Mouse (Mus musculus) heart, embryonic 14.5 days (tissue): Measurements from ENCODE around the gene Prkag1. TPM values are rescaled to one million over a fixed set of nuclear protein-coding genes. Genes with fewer than 3 reads are reported as not detected.

ENCODE experiments used
- ATAC-seq: fragments of 200-750 bp; cut with Nextera tagmentation; 2 replicates; pipeline ENCODE4 v1.8.0; 2017; ENCODE audit warnings: low read depth, moderate TSS enrichment; ENCODE audit not compliant: insufficient number of reproducible peaks, insufficient read depth, low FRiP score
- H3K27ac ChIP-seq, 2 experiments: fragments of 200-500 bp in 1 of 2; fragments of 300-500 bp in 1 of 2; sonication (generic) in 1 of 2; replicated peaks in 1 of 2; 2 replicates each; pipeline ENCODE4 v1.5.1; 2012 to 2014; ENCODE audit warnings: low read depth in 2 of 2, low read length in 2 of 2, control low read depth in 1 of 2, mild to moderate bottlenecking in 1 of 2, mixed read lengths in 1 of 2; ENCODE audit not compliant: control insufficient read depth in 1 of 2, insufficient read depth in 1 of 2
- H3K27me3 ChIP-seq: fragments of 300-500 bp; sonication (generic); 2 replicates; pipeline ENCODE4 v1.6.1; 2014; ENCODE audit warnings: mild to moderate bottlenecking, low read length, control low read depth; ENCODE audit not compliant: control insufficient read depth, insufficient read depth
- H3K36me3 ChIP-seq: fragments of 300-500 bp; sonication (generic); 2 replicates; pipeline ENCODE4 v1.6.1; 2014; ENCODE audit warnings: mild to moderate bottlenecking, control low read depth, low read length, mixed read lengths; ENCODE audit not compliant: control insufficient read depth, insufficient read depth
- H3K4me1 ChIP-seq, 2 experiments: fragments of 200-500 bp in 1 of 2; fragments of 300-500 bp in 1 of 2; sonication (generic) in 1 of 2; 2 replicates each; pipeline ENCODE4 v1.6.1; 2012 to 2014; ENCODE audit warnings: low read length in 2 of 2, control low read depth in 1 of 2, mixed read lengths in 1 of 2; ENCODE audit not compliant: control insufficient read depth in 2 of 2, insufficient read depth in 2 of 2
- H3K4me2 ChIP-seq: fragments of 300-500 bp; sonication (generic); 2 replicates; pipeline ENCODE4 v1.6.1; 2014; ENCODE audit warnings: mild to moderate bottlenecking, low read length
- H3K4me3 ChIP-seq, 2 experiments: fragments of 200-500 bp in 1 of 2; fragments of 300-500 bp in 1 of 2; sonication (generic) in 1 of 2; 2 replicates each; pipeline ENCODE4 v1.5.1; 2012 to 2014; ENCODE audit warnings: low read length in 2 of 2, mild to moderate bottlenecking in 2 of 2, control low read depth in 1 of 2, low read depth in 1 of 2, moderate library complexity in 1 of 2; ENCODE audit not compliant: control insufficient read depth in 1 of 2, insufficient read depth in 1 of 2
- H3K9ac ChIP-seq: fragments of 300-500 bp; sonication (generic); 2 replicates; pipeline ENCODE4 v1.6.1; 2014; ENCODE audit warnings: mild to moderate bottlenecking, low read length
- H3K9me3 ChIP-seq: fragments of 300-500 bp; sonication (generic); 2 replicates; pipeline ENCODE4 v1.6.1; 2016; ENCODE audit warnings: low read length, control low read depth; ENCODE audit not compliant: control insufficient read depth
- WGBS: fragments of 180-500 bp; shearing (Covaris S2); extraction: QIAGEN DNeasy Blood & Tissue Kit; methylation state at CpG from one replicate; pipeline ENCODE4 v1.1.7; 2014; 5-methylcytosine and 5-hydroxymethylcytosine counted together
- polyA plus RNA-seq: library from polyadenylated mRNA; unstranded; fragments of >200 nt; fragmentation: Nextera tagmentation; extraction: Ambion mirVana; gene quantifications from 2 replicates; pipeline ENCODE4 v1.2.1, GENCODE M21; 2014

Gene Prkag1
- polyA plus RNA-seq, 1 experiment from 2014 or later = 82.0 TPM

DNA sequence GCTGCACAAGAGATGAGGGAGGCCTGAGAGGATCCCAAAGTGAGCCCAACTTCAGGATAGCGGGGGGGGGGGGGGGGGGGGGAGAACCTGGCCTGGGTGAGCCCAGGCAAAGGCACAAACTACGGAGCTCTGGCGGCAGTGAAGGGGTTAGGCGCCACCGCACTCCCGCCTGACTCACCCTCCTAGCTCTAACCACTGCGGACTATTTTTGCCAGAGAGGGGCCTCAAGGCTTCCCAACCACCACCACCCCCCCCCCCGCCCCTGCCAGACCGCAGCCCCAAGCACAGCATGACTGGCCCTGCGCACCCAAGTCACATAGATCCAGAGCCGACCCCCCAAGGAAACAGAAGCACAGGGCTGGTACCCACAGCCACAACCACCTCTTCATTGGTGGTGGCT lies 52.5 kb downstream of the Prkag1 start:
- H3K36me3 ChIP-seq = no peaks in the 10 kb centered on the region
- 6% methylated on average over 10 of the region's 11 CpGs for WGBS
- peak overlapping the region; percentile 57; the same call in 1 of the 2 replicates for H3K4me2 ChIP-seq
- no peaks in the 10 kb centered on the region for H3K9me3 ChIP-seq
- ATAC-seq = no peak
- H3K27ac ChIP-seq = no peak overlapping the region
- H3K9ac ChIP-seq = no peak overlapping the region
- H3K4me3 ChIP-seq = peak overlapping the region in 1 of 2 experiments; percentile 31; a peak in 1 of 4 replicates
- peaks cover 87% of the 10 kb centered on the region for H3K27me3 ChIP-seq
- peaks cover 5 to 29% of the 10 kb centered on the region in 2 experiments; a peak in 3 of 4 replicates for H3K4me1 ChIP-seq

DNA sequence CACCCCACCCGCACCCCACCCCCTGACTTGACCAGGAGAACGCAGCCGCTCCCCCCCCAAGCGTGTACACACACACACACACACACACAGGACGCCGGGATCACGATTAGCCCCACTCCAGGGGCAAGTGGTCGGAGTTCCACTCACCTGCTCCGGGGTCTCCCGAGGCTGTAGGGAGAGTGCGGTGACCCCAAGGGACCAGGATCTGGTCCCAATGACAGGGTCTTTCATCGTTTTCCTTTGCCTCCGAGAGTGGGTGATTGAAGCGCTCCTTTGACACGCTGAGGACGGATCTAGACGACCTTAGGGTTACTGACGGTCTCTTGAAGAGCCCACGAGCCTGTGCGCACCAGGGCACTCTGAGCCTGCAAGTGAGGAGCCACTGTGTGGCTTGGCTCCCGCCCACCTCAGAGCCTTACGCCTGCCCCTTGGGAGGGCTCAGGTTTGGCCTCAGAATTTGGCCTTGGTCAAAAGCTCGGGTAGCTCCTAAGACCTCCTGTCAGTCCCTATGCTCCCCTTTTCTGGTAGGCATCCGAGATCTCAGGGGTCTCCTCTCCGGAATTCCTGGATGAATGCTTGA lies 53.0 kb downstream of the Prkag1 start:
- Histone ChIP-seq H3K9me3 (no peaks in the 10 kb centered on the region), H3K27ac (no peak overlapping the region), H3K4me1 (peaks cover 5 to 29% of the 10 kb centered on the region in 2 experiments; a peak in 3 of 4 replicates), H3K9ac (peak overlapping the region; percentile 34; the same call in 1 of the 2 replicates), H3K27me3 (peaks cover 92% of the 10 kb centered on the region), H3K36me3 (no peaks in the 10 kb centered on the region), H3K4me2 (peak overlapping the region; percentile 57), H3K4me3 (peak overlapping the region in 1 of 2 experiments; percentile 31; a peak in 3 of 4 replicates)
- WGBS = under 1% methylated on average over 25 of the region's 25 CpGs
- ATAC-seq = no peak

DNA sequence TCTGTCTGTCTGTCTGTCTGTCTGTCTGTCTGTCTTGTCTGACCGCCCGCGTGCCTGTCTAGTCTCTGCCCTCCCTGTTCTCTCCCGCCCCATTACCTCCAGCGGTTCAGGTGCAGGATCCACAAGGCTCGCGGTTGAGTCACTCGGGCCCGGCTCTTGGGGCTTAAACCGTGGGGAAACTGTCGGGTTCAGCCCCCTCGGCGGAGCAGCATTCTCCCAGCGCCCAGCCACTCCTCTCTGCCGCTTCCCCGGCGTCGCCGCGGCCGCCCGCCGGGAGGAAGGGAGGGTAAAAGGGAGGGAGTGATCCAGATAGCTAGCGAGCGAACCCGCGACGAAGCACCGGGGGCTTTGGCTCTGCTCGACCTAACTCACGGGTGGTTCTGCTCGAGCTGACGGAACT lies 53.6 kb downstream of the Prkag1 start, which contains the start of gene Wnt10b:
TSS of gene Wnt10b (minus strand) at position 389 of the 400 bp plus-strand sequence.
- Histone ChIP-seq H3K27me3 (peaks cover 97% of the 10 kb centered on the region), H3K27ac (no peak within 1 kb of the TSS), H3K36me3 (no peaks in the 10 kb centered on the region), H3K9me3 (no peaks in the 10 kb centered on the region), H3K4me3 (peak within 1 kb of the TSS; percentile 23 to 31; a peak in 3 of 4 replicates), H3K4me1 (peaks cover 5 to 29% of the 10 kb centered on the region in 2 experiments; a peak in 3 of 4 replicates), H3K9ac (peak within 1 kb of the TSS; percentile 34; the same call in 1 of the 2 replicates), H3K4me2 (peak within 1 kb of the TSS; percentile 57)
- no peak for ATAC-seq
- under 1% methylated on average over 33 of the region's 33 CpGs for WGBS

DNA sequence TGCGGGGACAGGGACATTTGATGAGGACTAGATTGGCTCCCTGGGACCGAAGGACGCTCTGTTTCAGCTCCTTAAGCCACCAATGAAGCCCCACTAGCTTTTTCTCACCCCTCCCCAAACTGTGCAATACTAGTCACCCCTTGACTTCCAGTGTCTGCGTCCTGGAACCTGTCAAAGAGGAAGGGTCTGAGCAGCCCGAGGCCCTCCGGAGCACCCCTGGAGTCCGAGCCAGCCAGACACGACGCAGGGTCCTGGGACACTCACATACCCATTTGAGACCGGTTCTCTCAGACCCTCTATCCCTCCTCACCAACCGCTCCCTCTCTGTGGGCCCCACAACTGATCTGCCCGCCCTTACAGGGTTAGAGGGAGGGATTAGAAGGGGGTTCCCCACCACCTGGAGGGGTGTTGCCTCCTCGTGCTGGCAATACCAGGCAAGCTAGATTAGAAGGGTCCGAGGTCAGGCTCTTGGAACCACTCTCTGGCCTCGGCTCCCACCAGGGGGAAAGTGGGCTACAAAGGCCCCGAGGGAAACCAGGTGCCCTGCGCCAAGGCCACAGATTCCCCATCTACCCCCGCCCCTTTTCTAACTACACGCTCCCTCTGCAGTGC lies 54.2 kb downstream of the Prkag1 start:
- Histone ChIP-seq H3K9me3 (no peaks in the 10 kb centered on the region), H3K27ac (no peak overlapping the region), H3K4me3 (peak overlapping the region in 1 of 2 experiments; percentile 31; a peak in 2 of 4 replicates), H3K4me2 (peak overlapping the region; percentile 52; the same call in 1 of the 2 replicates), H3K9ac (no peak overlapping the region), H3K36me3 (no peaks in the 10 kb centered on the region), H3K27me3 (peaks cover 99% of the 10 kb centered on the region), H3K4me1 (peaks cover 9 to 34% of the 10 kb centered on the region in 2 experiments; a peak in 3 of 4 replicates)
- WGBS = 4% methylated on average over 19 of the region's 19 CpGs
- no peak for ATAC-seq

DNA sequence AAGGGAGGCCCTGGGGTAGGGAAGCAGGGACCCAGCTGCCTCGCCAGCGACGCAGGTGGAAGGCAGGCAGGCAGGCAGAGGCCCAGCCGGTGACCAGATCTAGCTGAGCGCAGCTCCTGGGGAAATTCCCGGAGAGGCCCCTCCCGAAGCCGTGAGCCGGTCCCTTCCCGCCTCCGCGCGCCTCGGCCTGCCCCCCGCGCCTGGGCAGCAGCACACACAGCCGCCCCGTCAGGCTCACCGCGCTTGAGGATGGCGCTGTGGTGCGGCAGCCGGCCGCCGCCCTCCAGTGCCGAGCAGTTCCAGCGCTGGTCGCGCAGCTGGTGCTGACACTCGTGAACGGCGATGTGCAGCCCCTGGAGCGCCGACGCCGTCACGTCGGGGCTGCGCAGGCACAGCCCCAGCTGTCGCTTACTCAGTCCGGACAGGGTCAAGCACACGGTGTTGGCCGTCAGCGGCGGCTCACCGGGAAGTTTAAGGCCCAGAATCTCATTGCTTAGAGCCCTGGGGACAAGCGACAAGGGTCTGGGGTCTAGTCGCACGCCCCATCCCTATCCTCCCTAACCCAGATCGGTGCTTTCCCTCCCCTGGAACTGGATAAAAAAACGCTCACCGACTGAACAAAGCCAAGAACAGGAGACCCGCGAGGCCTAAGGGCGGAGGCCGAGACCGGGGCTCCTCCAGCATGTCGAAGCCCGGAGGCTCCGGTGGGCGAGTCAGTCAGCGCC lies 54.9 kb downstream of the Prkag1 start:
- no peak overlapping the region; the same call in 1 of the 2 replicates for H3K9ac ChIP-seq
- H3K27ac ChIP-seq = no peak overlapping the region
- no peak for ATAC-seq
- peak overlapping the region; percentile 52 for H3K4me2 ChIP-seq
- peaks cover 9 to 34% of the 10 kb centered on the region in 2 experiments; a peak in 3 of 4 replicates for H3K4me1 ChIP-seq
- H3K27me3 ChIP-seq = peaks cover 96% of the 10 kb centered on the region
- WGBS = 2% methylated on average over 57 of the region's 62 CpGs
- peak overlapping the region; percentile 15 to 16 for H3K4me3 ChIP-seq
- no peaks in the 10 kb centered on the region for H3K36me3 ChIP-seq
- no peaks in the 10 kb centered on the region for H3K9me3 ChIP-seq

DNA sequence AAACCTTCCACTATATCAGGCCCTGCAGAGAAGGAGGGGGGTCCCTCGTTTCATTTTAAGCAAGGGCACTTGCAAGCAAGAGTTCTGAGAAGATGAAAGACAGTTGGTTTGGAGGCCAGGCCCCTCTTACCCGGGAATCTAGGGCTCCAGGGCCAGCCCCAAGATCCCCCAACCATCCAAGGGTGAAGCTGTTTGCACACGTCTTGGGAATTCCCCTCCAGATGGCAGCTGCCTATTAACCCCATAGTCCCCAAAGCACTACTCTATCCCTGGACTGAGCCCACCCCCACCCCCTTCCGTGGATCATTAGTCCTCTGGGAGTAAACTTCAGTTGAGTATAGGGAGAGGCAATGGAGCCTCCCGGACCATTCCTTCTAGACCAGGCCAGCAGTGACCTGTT lies 55.8 kb downstream of the Prkag1 start:
- no peak overlapping the region for H3K27ac ChIP-seq
- whole genome bisulfite sequencing = 8% methylated on average over 5 of the region's 5 CpGs
- H3K4me2 ChIP-seq = no peak overlapping the region
- H3K4me3 ChIP-seq = no peak overlapping the region
- H3K9me3 ChIP-seq = no peaks in the 10 kb centered on the region
- no peak for ATAC-seq
- H3K4me1 ChIP-seq = peaks cover 9 to 34% of the 10 kb centered on the region in 2 experiments; a peak in 3 of 4 replicates
- H3K27me3 ChIP-seq = peaks cover 92% of the 10 kb centered on the region
- H3K36me3 ChIP-seq = no peaks in the 10 kb centered on the region
- no peak overlapping the region for H3K9ac ChIP-seq

DNA sequence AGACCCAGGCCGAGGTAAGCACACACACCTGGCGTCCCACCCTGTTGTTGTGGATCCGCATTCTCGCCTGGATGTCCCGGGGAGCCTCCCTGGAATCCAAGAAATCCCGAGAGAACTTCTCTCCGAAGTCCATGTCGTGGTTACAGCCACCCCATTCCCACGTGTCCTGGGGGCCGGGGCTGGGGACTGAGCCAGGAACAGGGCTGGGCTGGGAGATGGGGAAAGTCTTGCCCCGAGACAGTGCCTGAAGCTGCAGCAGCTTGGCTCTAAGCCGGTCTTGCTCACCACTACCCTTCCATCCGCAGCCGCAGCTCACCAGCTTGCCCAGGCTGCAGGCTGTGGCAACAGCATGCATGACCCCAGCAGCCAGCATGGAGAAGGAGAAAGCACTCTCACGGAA lies 57.2 kb downstream of the Prkag1 start:
- Histone ChIP-seq H3K27me3 (peaks cover 78% of the 10 kb centered on the region), H3K4me1 (peaks cover 9 to 34% of the 10 kb centered on the region in 2 experiments; a peak in 3 of 4 replicates), H3K4me2 (no peak overlapping the region), H3K9ac (no peak overlapping the region), H3K4me3 (no peak overlapping the region), H3K27ac (no peak overlapping the region), H3K36me3 (no peaks in the 10 kb centered on the region), H3K9me3 (no peaks in the 10 kb centered on the region)
- 19% methylated on average over 15 of the region's 15 CpGs for WGBS
- no peak for ATAC-seq
